ENCODE assay signal across 8 mouse cellular contexts in genomic region chr10:81481605-81482532, GRCm38 (mm10). TPM values are rescaled to one million over a fixed set of nuclear protein-coding genes. Genes with fewer than 3 reads are reported as not detected.
DNase-seq lines count a peak whose midpoint lies in the region; ATAC-seq and TF ChIP-seq lines count a peak whose summit lies in the region.

No protein-coding gene starts in this region.

- no peak for TF ChIP-seq CTCF in liver, adult 2 months (IDR thresholded peaks at IDR 0.05; ENCODE audit: low read depth, low read length)

- peak; percentile 42 for ATAC-seq in hindbrain, embryonic 11.5 days (ENCODE audit: low FRiP score)
- ATAC-seq in midbrain, embryonic 12.5 days (ENCODE audit: low FRiP score, low read depth), result peak; percentile 21

- no peak for TF ChIP-seq POLR2A in liver, adult 2 months (IDR thresholded peaks at IDR 0.05; ENCODE audit: extremely low read depth, insufficient read depth, low read length)

- no peaks in the 10 kb centered on the region for H3K9me3 ChIP-seq in hindbrain, embryonic 11.5 days (ENCODE audit: control insufficient read depth, low read length)
- H3K9me3 ChIP-seq in midbrain, embryonic 12.5 days, result no peaks in the 10 kb centered on the region

- no peaks in the 10 kb centered on the region for H3K79me2 ChIP-seq in liver, adult 2 months (ENCODE audit: control insufficient read depth, insufficient read depth, low read length)

- H3K4me1 ChIP-seq in liver, adult 2 months (ENCODE audit: control insufficient read depth, insufficient read depth, low read length), result no peaks in the 10 kb centered on the region; the same call in 1 of the 2 replicates
- peaks cover 4% of the 10 kb centered on the region for H3K4me1 ChIP-seq in hindbrain, embryonic 11.5 days (replicated peaks; ENCODE audit: control insufficient read depth, insufficient read depth, low read length)
- peaks cover 52% of the 10 kb centered on the region for H3K4me1 ChIP-seq in midbrain, embryonic 12.5 days

- no peak for DNase-seq in liver, adult 2 months (ENCODE audit: extremely low read depth, low read depth, low spot score)
- DNase-seq in liver, result no peak
- DNase-seq in cerebellum, postnatal 25 days, result peak; percentile 46 to 66
- DNase-seq in hindbrain, embryonic 11.5 days (ENCODE audit: low spot score), result no peak
- no peak for DNase-seq in gastrocnemius, postnatal 10 days
- DNase-seq in left cerebral cortex, postnatal 10 days (ENCODE audit: extremely low spot score in 1 of 2, low spot score in 2 of 2), result no peak
- no peak for DNase-seq in kidney, postnatal 36 days

- no peak overlapping the region for H3K27ac ChIP-seq in liver, adult 2 months (replicated peaks; ENCODE audit: insufficient read depth, low read depth, low read length)
- no peak overlapping the region for H3K27ac ChIP-seq in hindbrain, embryonic 11.5 days (ENCODE audit: low read depth, low read length)
- peak overlapping the region; percentile 73 for H3K27ac ChIP-seq in midbrain, embryonic 12.5 days (replicated peaks)

- H3K9ac ChIP-seq in liver, adult 2 months (ENCODE audit: low read depth, low read length), result peak overlapping the region; percentile 75
- peak overlapping the region; percentile 62 for H3K9ac ChIP-seq in hindbrain, embryonic 11.5 days (ENCODE audit: low read depth, low read length)
- H3K9ac ChIP-seq in midbrain, embryonic 12.5 days (replicated peaks), result peak overlapping the region; percentile 83

- H3K4me3 ChIP-seq in liver, adult 2 months (ENCODE audit: insufficient read depth, low read depth, low read length), result peak overlapping the region; percentile 56
- peak overlapping the region; percentile 44 for H3K4me3 ChIP-seq in hindbrain, embryonic 11.5 days (ENCODE audit: low read depth, low read length)
- peak overlapping the region; percentile 62 for H3K4me3 ChIP-seq in midbrain, embryonic 12.5 days

- intact Hi-C loops in left cerebral cortex, postnatal 10 days (cut with DNase I), result no loop called here

- H3K4me2 ChIP-seq in hindbrain, embryonic 11.5 days (replicated peaks; ENCODE audit: low read depth, low read length), result peak overlapping the region; percentile 58
- peak overlapping the region; percentile 63 for H3K4me2 ChIP-seq in midbrain, embryonic 12.5 days (replicated peaks)

- H3K36me3 ChIP-seq in liver, adult 2 months (ENCODE audit: control insufficient read depth, insufficient read depth, low read length), result no peaks in the 10 kb centered on the region
- H3K36me3 ChIP-seq in hindbrain, embryonic 11.5 days (ENCODE audit: control insufficient read depth, insufficient read depth, low read length), result no peaks in the 10 kb centered on the region
- H3K36me3 ChIP-seq in midbrain, embryonic 12.5 days, result peaks cover 7% of the 10 kb centered on the region

- WGBS in liver, adult 2 months, result 9% methylated on average over 33 of the region's 35 CpGs
- whole genome bisulfite sequencing in hindbrain, embryonic 11.5 days, result 6% methylated on average over 26 of the region's 35 CpGs
- WGBS in midbrain, embryonic 12.5 days, result 2% methylated on average over 35 of the region's 35 CpGs

- peaks cover 15% of the 10 kb centered on the region; the same call in 1 of the 2 replicates for H3K27me3 ChIP-seq in liver, adult 2 months (ENCODE audit: control insufficient read depth, insufficient read depth, low read length)
- H3K27me3 ChIP-seq in hindbrain, embryonic 11.5 days (ENCODE audit: control insufficient read depth, insufficient read depth, low read length), result peaks cover 15% of the 10 kb centered on the region
- H3K27me3 ChIP-seq in midbrain, embryonic 12.5 days, result peaks cover 53% of the 10 kb centered on the region

RNA-seq across cellular contexts. Expression of gene Celf5, which starts 0.6 kb away (rescaled TPM):
- total RNA-seq in liver, adult 2 months (2014; rRNA removed), result not detected in 2 replicates
- not detected in 2 replicates for polyA plus RNA-seq in liver, adult 2 months (2012; rRNA removed)
- polyA plus RNA-seq in hindbrain, embryonic 11.5 days (2014; fragmentation: Nextera tagmentation; extraction: Ambion mirVana), result 12.7 and 13.7 TPM in 2 replicates
- polyA plus RNA-seq in midbrain, embryonic 12.5 days (2016; fragmentation: Nextera tagmentation; extraction: Ambion mirVana), result 37.1 and 44.4 TPM in 2 replicates
- total RNA-seq in gastrocnemius, postnatal 10 days (2021), result under 1 TPM; 0.38 to 0.99 TPM
- total RNA-seq in left cerebral cortex, postnatal 10 days (2021), result 100 to 1,000 TPM; 287 to 297 TPM

RNA-seq across cellular contexts. Expression of gene Ncln, which starts 14.3 kb away (rescaled TPM):
- total RNA-seq in liver, adult 2 months (2014; rRNA removed), result 31.6 and 48.6 TPM in 2 replicates
- 138 and 159 TPM in 2 replicates for polyA plus RNA-seq in liver, adult 2 months (2012; rRNA removed)
- 43.5 and 46.9 TPM in 2 replicates for polyA plus RNA-seq in hindbrain, embryonic 11.5 days (2014; fragmentation: Nextera tagmentation; extraction: Ambion mirVana)
- 66.9 and 68.3 TPM in 2 replicates for polyA plus RNA-seq in midbrain, embryonic 12.5 days (2016; fragmentation: Nextera tagmentation; extraction: Ambion mirVana)
- total RNA-seq in gastrocnemius, postnatal 10 days (2021), result 10 to 100 TPM; 45.9 to 48.2 TPM
- 100 to 1,000 TPM in 1 of 2 experiments, 10 to 100 TPM in 1; 94.8 to 102 TPM for total RNA-seq in left cerebral cortex, postnatal 10 days (2021)

RNA-seq across cellular contexts. Expression of gene S1pr4, which starts 18.1 kb away (rescaled TPM):
- total RNA-seq in liver, adult 2 months (2014; rRNA removed), result 0.28 and 0.40 TPM in 2 replicates
- 1.2 and 1.5 TPM in 2 replicates for polyA plus RNA-seq in liver, adult 2 months (2012; rRNA removed)
- 0.15 and 0.24 TPM in 2 replicates for polyA plus RNA-seq in hindbrain, embryonic 11.5 days (2014; fragmentation: Nextera tagmentation; extraction: Ambion mirVana)
- 0.41 and 0.77 TPM in 2 replicates for polyA plus RNA-seq in midbrain, embryonic 12.5 days (2016; fragmentation: Nextera tagmentation; extraction: Ambion mirVana)
- under 1 TPM; 0.56 to 0.61 TPM for total RNA-seq in gastrocnemius, postnatal 10 days (2021)
- under 1 TPM; 0.18 to 0.28 TPM for total RNA-seq in left cerebral cortex, postnatal 10 days (2021)

RNA-seq across cellular contexts. Expression of gene Nfic, which starts 26.4 kb away (rescaled TPM):
- total RNA-seq in liver, adult 2 months (2014; rRNA removed), result 7.4 and 16.4 TPM in 2 replicates
- polyA plus RNA-seq in liver, adult 2 months (2012; rRNA removed), result 32.8 and 56.4 TPM in 2 replicates
- 10.9 and 11.9 TPM in 2 replicates for polyA plus RNA-seq in hindbrain, embryonic 11.5 days (2014; fragmentation: Nextera tagmentation; extraction: Ambion mirVana)
- 14.7 and 19.7 TPM in 2 replicates for polyA plus RNA-seq in midbrain, embryonic 12.5 days (2016; fragmentation: Nextera tagmentation; extraction: Ambion mirVana)
- total RNA-seq in gastrocnemius, postnatal 10 days (2021), result 100 to 1,000 TPM; 329 to 332 TPM
- 10 to 100 TPM; 40.7 to 44.6 TPM for total RNA-seq in left cerebral cortex, postnatal 10 days (2021)

RNA-seq across cellular contexts. Expression of gene Gna15, which starts 42.2 kb away (rescaled TPM):
- 0.94 and 1.1 TPM in 2 replicates for total RNA-seq in liver, adult 2 months (2014; rRNA removed)
- polyA plus RNA-seq in liver, adult 2 months (2012; rRNA removed), result 0.31 and 0.64 TPM in 2 replicates
- 0.56 and 0.66 TPM in 2 replicates for polyA plus RNA-seq in hindbrain, embryonic 11.5 days (2014; fragmentation: Nextera tagmentation; extraction: Ambion mirVana)
- polyA plus RNA-seq in midbrain, embryonic 12.5 days (2016; fragmentation: Nextera tagmentation; extraction: Ambion mirVana), result 0.58 and 1.0 TPM in 2 replicates
- total RNA-seq in gastrocnemius, postnatal 10 days (2021), result under 1 TPM; 0.47 to 0.77 TPM
- total RNA-seq in left cerebral cortex, postnatal 10 days (2021), result 1 to 10 TPM; 2.3 to 2.9 TPM

Comparison
In these comparisons a context has a peak if more than half of its experiments do, and no peak if none do; other contexts are left out.
1. DNase-seq: peak in cerebellum, postnatal 25 days (2 of 2); none in liver, adult 2 months (single experiment), liver (single experiment), hindbrain, embryonic 11.5 days (single experiment), gastrocnemius, postnatal 10 days (single experiment), left cerebral cortex, postnatal 10 days (0 of 2) and kidney, postnatal 36 days (0 of 2).
2. RNA of gene Celf5, which starts 0.6 kb away (total RNA-seq): 287 to 297 TPM in left cerebral cortex, postnatal 10 days; 0.38 to 0.99 TPM in gastrocnemius, postnatal 10 days and not detected in liver, adult 2 months; every median in the first group is over 100 times any median in the second.
3. Peak in every context shown above with its lines, with median percentiles within 50 percentile points of each other: H3K4me3 ChIP-seq and H3K9ac ChIP-seq.